Mouse (Mus musculus): ENCODE data around the gene Riok2.
"Not testable (repeated sequence)": the region's sequence is repeated elsewhere in the genome, so short reads cannot be mapped to it uniquely, and the experiment has no call there.

Gene Riok2

DNA sequence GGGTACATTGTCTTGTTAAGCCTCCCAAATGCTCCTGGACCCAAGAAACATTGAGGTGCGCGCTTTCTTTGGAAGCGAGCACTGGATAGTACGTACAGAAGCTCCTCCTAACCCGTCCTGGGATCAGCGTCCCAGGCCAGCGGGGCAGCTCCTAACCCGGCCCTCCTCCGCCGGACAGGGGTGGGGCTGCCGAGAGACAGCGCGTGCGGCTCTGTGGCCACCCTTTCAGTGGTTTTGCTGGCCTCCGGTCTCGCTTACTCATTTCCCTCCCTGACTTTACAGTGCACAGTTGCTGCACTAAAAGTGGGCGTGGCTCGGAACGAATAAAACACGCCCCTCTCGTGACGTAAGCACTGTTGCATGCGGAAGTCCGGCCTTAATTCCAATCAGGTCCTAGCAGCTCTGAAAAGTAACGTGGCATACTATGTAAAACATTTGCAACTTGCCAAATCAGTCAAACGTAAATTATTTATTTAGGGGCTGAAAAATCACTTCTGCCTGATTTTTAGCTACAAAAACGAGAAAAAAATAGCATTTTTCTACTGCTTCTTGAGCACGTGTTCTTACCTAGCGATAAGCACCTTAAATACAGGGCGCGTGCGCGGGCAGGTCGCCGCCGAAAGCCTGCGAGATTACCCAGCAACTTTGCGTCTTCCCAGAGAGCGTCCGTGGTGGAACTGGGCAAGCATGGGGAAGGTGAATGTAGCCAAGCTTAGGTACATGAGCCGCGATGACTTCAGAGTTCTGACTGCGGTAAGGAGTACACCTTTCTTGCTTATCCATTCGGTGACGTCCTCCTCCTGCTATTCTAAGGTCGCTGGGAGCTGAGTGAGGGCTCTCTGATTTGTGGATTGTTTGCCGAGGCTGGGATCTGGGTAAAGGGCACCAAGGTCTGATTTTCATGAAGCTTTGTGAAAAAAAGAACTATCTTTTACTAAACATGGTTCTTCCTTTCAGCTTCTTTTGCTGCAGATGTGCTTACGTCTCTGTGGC, at the start of gene Riok2:
TSS of gene Riok2 (plus strand) at position 392 of the 993 bp plus-strand sequence.
- ChIA-PET CTCF (interaction anchor here in 2 of 4 experiments (0.7 to 1.6 kb wide), 5 partner anchors 10 to 20 kb away, joined by 3 to 8 read pairs (median 4); no protein-coding TSS in a partner anchor), POLR2A (interaction anchor here (0.5 to 5.8 kb wide), 65 partner anchors 10 to 1890 kb away, joined by 3 to 81 read pairs (median 4); partner anchors contain the start of genes Lnpep (in 4 of the 4) and Lix1 (in 1 of the 4))

DNA sequence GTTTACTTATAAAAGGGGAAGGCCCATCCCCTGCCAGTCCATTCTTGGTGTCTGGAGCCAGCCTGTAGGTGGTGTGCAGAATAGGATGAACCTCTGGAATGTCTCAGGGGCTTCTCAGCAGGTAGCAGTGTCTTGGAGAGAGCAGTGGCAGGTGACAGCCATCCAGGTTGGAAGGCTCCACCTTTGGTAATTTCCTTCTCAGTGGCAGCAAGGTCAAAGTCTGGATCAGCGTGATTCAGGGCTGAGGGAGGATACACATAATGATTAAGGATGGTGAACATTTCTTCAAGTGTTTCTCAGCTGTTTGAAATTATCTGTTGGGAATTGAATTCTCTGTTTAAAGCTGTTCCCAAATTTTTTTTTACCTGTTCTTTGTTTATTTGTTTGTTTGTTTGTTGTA, 48.1 kb upstream of the Riok2 start:
- CTCF ChIA-PET: not testable (repeated sequence)
- POLR2A ChIA-PET: interaction anchor here in 2 of 4 experiments (1.1 to 1.7 kb wide), 2 partner anchors 48 kb away, joined by 3 to 6 read pairs; partner anchors contain the start of gene Riok2 (in 2 of the 2)

DNA sequence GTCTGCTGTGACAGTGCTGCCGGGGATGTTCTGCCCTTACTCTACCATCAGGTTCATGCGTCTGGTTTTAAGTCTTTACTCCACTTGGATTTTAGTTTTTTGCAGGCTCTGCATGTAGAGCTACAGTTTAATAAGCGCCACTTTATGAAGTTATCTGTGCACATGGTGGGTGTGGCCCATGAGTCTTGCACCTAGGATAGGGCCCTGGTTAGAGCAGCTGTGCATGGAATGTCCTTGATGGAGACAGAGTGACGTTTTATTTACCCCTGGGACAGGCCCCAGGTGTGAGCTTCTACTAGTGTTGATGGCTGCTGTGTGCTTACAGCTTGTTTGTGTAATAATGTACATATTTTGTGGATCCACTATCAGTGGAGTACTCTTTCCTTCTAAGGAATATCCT, 47.5 kb upstream of the Riok2 start:
- ChIA-PET POLR2A (interaction anchor here in 2 of 4 experiments (1.1 to 1.7 kb wide), 2 partner anchors 47 to 48 kb away, joined by 3 to 6 read pairs; partner anchors contain the start of gene Riok2 (in 2 of the 2)), CTCF (no interaction called here)

DNA sequence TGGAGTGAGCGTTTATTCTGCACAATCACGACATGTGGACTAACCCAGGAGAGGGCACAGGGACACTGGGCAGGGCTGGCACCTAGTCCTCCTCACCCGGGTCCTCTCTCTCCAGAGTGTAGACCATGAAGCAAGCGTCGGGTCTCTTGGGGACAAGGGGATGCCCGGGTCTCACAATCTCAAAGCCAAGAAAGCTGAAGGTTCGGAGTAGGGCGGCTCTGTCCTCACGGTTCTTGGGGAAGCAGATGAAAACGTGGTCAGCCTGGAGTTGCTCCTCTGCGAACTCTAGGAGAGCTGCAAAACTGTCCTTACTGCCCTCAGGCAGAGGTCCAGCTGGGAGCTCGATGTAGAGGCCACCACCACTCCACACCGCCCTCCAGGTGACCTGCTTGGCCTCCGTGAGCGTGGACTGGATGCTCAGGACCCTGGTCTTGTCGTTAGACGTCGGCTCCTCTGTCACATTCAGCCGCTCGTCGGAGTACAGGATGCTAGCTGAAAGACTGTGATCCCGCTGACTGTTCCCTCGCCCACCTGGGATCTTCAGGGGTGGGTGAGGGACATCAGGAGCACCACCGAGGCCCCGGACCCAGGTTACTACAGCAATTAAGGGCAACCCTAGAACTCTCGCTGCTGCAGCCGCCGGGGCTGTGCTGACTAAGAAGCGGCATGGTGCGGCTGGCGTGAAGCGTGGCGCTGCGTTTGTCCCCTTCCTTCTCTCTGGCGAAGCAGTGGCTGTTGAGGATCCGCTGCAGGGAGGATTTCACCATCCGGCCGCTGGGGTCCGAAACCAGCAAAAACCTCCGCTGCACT, 28.5 kb upstream of the Riok2 start:
- POLR2A ChIA-PET: not testable (repeated sequence)
- CTCF ChIA-PET: interaction anchor here in 2 of 4 experiments (0.6 kb wide), 2 partner anchors 145 to 1541 kb away, joined by 3 to 12 read pairs; no protein-coding TSS in a partner anchor

DNA sequence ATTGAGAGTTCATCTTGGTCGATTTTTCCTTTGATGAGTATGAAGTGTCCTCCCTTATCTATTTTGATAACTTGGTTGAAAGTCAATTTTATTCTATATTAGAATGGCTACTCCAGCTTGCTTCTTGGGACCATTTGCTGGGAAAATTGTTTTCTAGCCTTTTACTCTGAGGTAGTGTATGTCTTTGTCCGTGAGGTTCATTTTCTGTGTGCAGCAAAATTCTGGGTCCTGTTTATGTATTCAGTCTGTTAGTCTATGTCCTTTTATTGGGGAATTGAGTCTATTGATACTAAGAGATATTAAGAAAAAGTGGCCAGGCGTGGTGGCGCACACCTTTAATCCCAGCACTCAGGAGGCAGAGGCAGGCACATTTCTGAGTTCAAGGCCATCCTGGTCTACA, 27.8 kb upstream of the Riok2 start:
- CTCF ChIA-PET: interaction anchor here in 1 of 4 experiments (0.6 kb wide), 1 partner anchor 1541 kb away, joined by 3 read pairs; no protein-coding TSS in a partner anchor
- POLR2A ChIA-PET: not testable (repeated sequence)

DNA sequence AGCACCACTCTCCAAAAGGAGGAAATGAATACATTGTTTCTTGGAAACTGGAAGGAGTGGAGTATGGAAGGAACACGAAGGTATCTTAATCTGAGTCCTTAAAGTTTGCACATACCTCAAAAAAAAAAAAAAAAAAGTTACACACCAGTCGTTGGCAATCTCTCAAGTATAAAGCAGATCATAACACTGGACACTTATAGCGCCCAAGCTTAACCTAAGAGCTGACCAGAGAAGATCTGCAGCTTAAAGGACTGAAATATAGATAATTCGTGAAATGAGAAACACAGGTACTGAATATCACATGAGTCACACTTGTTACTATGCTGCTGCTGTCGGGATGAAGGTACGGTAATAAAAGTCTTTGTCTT, 575 bp upstream of the Riok2 start:
- ChIA-PET POLR2A (interaction anchor here (0.6 to 5.8 kb wide), 47 partner anchors 11 to 465 kb away, joined by 3 to 81 read pairs (median 5); partner anchors contain the start of gene Lnpep (in 4 of the 4)), CTCF (interaction anchor here in 2 of 4 experiments (0.7 to 1.6 kb wide), 4 partner anchors 10 to 21 kb away, joined by 3 to 8 read pairs (median 4); no protein-coding TSS in a partner anchor)

DNA sequence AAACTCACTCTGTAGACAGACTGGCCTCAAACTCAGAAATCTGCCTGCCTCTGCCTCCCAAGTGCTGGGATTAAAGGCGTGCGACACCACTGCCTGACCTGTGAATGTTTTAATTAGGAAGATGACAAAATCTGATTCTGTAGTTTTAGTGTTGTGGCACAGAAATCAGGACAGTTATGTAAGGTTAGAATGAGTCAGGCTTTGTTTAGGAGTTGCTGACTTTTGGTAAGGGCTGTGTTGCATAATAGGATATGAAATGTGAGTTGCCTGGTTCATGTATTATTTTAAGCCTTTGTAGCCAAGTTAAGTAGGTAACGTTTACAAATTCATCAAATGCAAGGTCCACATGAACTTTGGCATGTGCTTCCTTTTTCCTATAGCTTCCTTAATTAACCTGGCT, 1.5 kb downstream of the Riok2 start:
- CTCF ChIA-PET: interaction anchor here in 1 of 4 experiments (0.6 kb wide), 1 partner anchor 11 kb away, joined by 3 read pairs; no protein-coding TSS in a partner anchor
- POLR2A ChIA-PET: interaction anchor here in 1 of 4 experiments (1.1 to 5.8 kb wide), 3 partner anchors 10 to 18 kb away, joined by 3 to 81 read pairs (median 11); no protein-coding TSS in a partner anchor

DNA sequence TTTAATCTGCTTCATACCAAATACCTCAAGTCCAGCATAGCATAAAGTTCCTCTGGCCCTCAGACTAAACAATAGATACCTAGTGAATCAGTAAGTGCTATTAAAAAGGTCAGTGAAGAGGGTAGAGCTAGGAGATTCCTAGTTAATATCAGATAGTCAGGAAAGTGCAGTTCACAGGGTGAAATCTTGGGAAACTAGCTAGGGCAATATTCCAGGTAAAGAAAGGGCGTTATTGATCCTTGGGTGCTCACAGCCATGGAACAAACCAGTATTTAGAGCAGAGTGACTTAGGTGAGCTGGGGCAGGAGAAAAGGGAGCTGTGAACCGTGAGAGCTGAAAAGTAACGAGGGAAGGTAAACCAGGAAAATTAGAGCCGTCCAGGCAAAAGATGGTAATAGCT, 9.6 kb downstream of the Riok2 start:
- ChIA-PET POLR2A (interaction anchor here in 2 of 4 experiments (0.7 to 5.8 kb wide), 9 partner anchors 7 to 250 kb away, joined by 3 to 40 read pairs (median 5); partner anchors contain the start of gene Riok2 (in 2 of the 2)), CTCF (interaction anchor here in 1 of 4 experiments (1.6 to 2.1 kb wide), 2 partner anchors 10 to 11 kb away, joined by 3 to 8 read pairs; no protein-coding TSS in a partner anchor)

DNA sequence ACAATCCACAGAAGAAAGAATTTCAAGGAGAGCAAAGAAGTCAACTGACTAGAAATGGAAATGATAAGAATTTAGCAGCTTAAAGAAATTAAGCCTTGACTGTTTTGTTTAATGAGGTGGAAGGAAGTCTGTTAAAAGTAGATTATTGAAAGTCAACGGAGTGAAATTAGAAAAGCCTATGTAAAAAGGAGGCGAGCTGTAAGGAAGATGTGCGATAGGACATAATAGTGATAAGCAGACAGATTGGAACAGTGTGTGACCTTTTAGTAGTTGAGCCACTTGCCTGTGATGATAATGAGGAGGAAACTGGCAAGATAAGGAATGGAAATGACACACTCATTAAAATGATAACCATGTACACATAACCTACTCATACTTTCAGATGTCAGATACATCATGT, 10.4 kb downstream of the Riok2 start:
- ChIA-PET CTCF (interaction anchor here in 1 of 4 experiments (1.6 to 2.1 kb wide), 2 partner anchors 10 to 11 kb away, joined by 3 to 8 read pairs; no protein-coding TSS in a partner anchor), POLR2A (interaction anchor here in 2 of 4 experiments (0.9 to 5.8 kb wide), 7 partner anchors 8 to 16 kb away, joined by 3 to 40 read pairs (median 9); partner anchors contain the start of gene Riok2 (in 2 of the 2))

DNA sequence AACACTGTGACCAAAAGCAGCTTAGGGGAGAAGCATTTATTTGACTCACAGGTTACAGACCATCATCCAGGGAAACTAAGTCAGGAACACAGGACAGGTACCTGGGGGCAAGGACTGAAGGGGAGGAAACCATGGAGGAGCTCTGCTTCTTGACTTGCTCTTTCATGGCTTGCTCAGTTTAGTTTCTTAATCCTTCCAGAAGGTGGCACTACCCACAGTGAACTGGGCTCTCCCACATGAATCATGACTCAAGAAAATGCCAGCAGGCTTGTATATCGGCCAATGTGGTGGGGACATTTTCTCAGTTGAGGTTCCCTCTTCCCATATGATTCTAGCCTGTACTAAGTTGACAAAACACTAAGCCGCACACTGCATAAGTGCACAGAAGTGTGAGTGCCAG, 12.0 kb downstream of the Riok2 start:
- CTCF ChIA-PET: interaction anchor here (0.6 to 1.9 kb wide), 11 partner anchors 8 to 181 kb away, joined by 3 to 11 read pairs (median 3); partner anchors contain the start of genes Riok2 (in 2 of the 4) and Lix1 (in 1 of the 4)
- POLR2A ChIA-PET: interaction anchor here (0.9 to 5.8 kb wide), 13 partner anchors 8 to 238 kb away, joined by 3 to 40 read pairs (median 4); partner anchors contain the start of genes Riok2 (in 3 of the 4) and Lnpep (in 1 of the 4)

DNA sequence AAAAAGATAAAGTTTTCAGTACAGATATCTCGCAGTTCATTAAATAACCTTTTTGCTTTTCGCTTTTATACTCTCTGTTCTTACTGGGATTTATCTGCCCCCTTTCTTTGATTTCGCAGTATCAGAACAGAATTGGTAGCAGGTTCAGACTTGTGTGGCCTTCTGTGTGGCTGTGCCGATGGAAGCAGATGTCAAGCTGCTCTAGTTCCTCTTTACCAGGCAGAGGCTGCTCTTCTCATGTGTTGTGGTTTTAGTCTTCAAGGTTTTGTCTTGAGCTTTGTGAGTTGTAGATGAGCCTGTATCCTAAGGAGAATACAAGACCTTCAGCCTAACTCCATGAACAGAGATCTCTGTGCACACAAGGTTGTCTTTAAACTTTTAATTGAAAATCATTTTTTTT, 17.7 kb downstream of the Riok2 start:
- ChIA-PET CTCF (no interaction called here), POLR2A (interaction anchor here in 2 of 4 experiments (0.7 to 8.6 kb wide), 4 partner anchors 16 to 179 kb away, joined by 3 to 81 read pairs (median 4); partner anchors contain the start of gene Riok2 (in 2 of the 2))

DNA sequence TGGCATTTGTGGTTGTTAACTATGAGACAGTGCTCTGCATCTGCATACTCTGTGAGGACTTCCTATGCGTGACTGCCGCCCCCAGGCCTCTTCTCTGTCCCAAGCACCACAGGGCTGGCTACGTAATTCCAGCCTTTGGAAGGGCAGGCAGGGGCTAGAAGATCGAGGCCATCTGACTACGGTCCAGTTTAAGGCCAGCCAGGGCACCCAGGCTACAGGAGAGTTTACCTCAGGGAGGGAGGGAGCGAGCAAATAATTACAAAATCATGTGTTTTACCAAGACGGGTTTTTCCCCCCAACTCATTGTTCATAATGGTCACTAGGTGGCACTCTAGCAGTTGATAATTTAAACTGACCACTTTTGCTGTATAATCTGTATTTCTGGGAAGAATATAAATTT, 18.8 kb downstream of the Riok2 start:
- CTCF ChIA-PET: interaction anchor here in 2 of 4 experiments (2.0 to 2.9 kb wide), 2 partner anchors 174 to 356 kb away, joined by 13 to 17 read pairs; no protein-coding TSS in a partner anchor

DNA sequence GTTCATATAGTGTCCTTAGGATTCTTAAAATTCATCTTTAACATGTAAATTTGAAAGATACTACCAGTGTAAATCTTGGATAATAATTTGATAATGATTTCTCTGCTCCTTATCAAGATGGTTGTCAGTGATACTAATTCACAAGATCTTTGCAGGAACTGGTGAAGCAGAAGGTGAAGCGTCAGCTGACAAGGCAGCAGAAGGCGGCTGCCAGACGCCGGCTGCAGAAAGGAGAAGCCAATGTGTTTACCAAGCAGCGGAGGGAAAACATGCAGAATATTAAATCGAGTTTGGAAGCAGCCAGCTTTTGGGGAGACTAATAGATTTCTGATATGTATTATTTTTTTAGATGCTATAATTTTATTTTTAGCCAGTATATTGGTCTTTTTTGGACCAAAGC, 19.2 kb downstream of the Riok2 start:
- CTCF ChIA-PET: interaction anchor here in 3 of 4 experiments (1.4 to 2.9 kb wide), 8 partner anchors 10 to 356 kb away, joined by 3 to 17 read pairs (median 6); partner anchors contain the start of genes Lix1 (in 1 of the 3) and Riok2 (in 1 of the 3)
- POLR2A ChIA-PET: interaction anchor here in 1 of 4 experiments (0.7 to 8.6 kb wide), 3 partner anchors 8 to 232 kb away, joined by 3 to 81 read pairs (median 34); partner anchors contain the start of genes Lnpep and Riok2

More for the DNA sequence above, 18.8 kb downstream of the Riok2 start:
- POLR2A ChIA-PET: interaction anchor here in 1 of 4 experiments (0.7 to 8.6 kb wide), 2 partner anchors 17 to 232 kb away, joined by 3 to 81 read pairs; partner anchors contain the start of genes Lnpep and Riok2

DNA sequence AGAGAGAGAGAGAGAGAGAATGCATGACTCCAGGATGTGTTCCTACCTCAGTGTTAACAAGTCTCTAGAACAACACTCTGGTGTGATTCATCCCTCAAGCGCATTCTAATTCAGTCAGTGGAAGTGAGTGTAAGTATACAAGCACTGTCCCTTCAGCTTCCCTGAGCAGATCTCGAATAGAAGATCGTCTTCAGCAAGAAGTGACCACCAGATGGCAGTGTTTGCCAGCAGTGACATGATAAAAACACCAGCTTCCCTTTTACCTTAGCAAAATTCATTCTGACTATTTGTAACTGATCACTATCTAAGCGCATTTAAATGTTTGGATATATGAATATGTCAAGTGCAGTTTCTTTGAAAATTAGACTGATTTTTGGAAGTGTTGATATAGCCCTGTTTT, 20.2 kb downstream of the Riok2 start:
- ChIA-PET CTCF (interaction anchor here (0.5 to 2.9 kb wide), 57 partner anchors 8 to 372 kb away, joined by 3 to 28 read pairs (median 4); partner anchors contain the start of genes Lix1 (in 3 of the 4), Lnpep (in 2 of the 4) and Riok2 (in 2 of the 4)), POLR2A (interaction anchor here (0.6 to 8.6 kb wide), 17 partner anchors 8 to 231 kb away, joined by 3 to 81 read pairs (median 4); partner anchors contain the start of genes Lnpep (in 3 of the 4), Lix1 (in 2 of the 4) and Riok2 (in 2 of the 4))

DNA sequence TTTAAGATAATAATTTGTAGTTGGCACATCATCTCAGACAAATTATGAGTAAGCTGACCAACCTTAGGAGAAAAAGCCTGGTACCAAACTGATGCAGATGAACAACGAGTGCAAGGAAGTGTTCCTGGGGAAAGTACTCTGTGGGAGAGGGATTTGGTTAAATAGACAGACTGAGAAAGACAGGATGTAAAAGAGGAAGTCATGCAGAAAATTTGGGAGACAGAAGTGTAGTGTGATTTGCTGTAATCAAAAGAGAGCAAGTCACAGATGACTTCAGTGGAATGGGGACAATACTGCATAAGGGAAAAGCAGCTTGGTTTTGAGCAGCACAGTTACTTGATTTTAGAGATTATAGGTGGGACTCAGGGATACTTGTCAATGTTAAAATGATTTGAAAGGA, 22.8 kb downstream of the Riok2 start:
- CTCF ChIA-PET: interaction anchor here in 1 of 4 experiments (0.6 kb wide), 1 partner anchor 177 kb away, joined by 3 read pairs; no protein-coding TSS in a partner anchor
- POLR2A ChIA-PET: interaction anchor here in 2 of 4 experiments (0.6 to 8.6 kb wide), 16 partner anchors 8 to 338 kb away, joined by 3 to 81 read pairs (median 4); partner anchors contain the start of genes Riok2 (in 2 of the 2) and Lnpep (in 1 of the 2)

DNA sequence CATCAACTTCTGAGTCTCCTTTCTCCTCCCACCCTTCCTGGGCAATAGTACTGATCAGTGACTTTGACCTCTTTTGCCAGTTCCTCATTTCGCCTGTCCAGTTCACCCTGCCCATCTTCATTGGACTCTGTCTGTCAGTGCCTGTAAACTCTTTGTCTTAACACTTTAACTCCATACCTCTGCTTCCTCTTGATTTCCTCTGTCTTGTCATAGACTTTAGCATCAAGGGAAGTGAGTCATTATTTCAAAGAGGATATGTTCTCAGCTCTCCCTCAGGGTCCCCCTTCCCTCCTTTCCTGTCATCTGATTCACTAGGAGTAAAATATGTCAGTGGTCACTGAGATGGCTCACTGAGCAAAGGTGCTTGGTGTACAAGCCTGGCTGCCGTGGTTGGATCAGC, 24.6 kb downstream of the Riok2 start:
- ChIA-PET CTCF (interaction anchor here in 1 of 4 experiments (1.0 kb wide), 1 partner anchor 169 kb away, joined by 3 read pairs; no protein-coding TSS in a partner anchor), POLR2A (interaction anchor here in 1 of 4 experiments (1.2 to 2.0 kb wide), 3 partner anchors 11 to 24 kb away, joined by 5 to 7 read pairs (median 6); partner anchors contain the start of gene Riok2)

Measured in embryonic stem cell, embryonic (primary cell).